Mouse (Mus musculus): ENCODE results near the gene Itpkc.

Gene Itpkc

DNA sequence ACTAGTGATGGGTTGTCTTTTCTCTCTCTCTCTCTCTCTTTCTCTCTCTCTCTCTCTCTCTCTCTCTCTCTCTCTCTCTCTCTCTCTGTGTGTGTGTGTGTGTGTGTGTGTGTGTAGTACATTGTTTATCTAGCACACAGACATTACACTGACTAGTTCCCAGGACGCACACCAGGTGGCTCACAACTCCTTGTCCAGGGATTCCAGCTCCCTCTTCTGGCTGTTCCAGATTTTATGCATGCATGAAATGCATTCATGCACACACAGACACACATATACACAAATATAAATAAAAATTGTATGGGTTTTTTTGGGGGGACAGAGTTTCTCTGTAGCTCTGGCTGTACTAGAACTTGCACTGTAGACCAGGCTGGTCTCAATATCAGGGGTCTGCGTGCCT, 9.1 kb upstream of the Itpkc start:
- in situ Hi-C loops (cut with MboI), result loop anchor here (10.0 kb wide), 1 partner anchor 83 kb away; the partner anchor contains the start of gene Cyp2t4

DNA sequence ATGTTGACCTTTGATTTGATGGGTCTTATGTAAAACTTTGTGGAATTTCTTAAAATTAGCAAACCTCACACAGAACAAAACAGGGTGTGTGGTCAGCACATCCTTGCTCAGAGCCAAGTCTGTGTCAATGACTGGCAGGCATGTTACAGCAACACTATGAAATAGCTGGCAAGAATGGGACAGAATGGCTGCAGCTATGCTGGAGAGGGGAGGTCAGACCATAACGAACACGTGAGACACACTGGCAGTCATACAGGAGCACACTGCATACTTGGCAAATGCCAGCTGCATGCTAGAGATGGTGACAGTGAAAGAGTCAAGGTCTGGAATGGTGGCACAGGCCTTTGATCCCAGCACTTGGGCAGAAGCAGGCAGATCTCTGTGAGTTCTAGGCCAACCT, 7.3 kb upstream of the Itpkc start:
- in situ Hi-C loops (cut with MboI), result loop anchor here (10.0 kb wide), 1 partner anchor 81 kb away; the partner anchor contains the start of gene Cyp2t4

DNA sequence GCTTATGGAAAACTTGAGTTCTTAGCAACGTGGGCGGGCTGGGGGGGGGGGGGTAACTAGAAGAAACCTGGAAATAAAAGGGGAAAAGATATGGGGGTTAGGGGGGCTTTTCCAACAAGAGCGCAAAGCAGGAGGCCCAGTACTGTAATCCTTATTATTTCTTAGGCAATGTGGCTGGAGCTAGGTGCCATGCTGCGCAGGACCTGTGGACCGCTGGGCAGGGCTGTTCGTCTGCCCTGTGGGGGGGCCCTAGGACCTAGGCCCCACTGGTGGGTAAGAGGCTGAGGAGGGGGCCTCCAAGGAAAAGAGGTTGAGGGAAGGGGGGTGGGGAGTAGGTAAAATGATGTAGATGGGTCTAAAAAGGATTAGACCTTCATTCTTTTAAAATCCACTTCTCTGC, 4.8 kb upstream of the Itpkc start:
- in situ Hi-C loops (cut with MboI), result loop anchor here (10.0 kb wide), 1 partner anchor 78 kb away; the partner anchor contains the start of gene Cyp2t4

DNA sequence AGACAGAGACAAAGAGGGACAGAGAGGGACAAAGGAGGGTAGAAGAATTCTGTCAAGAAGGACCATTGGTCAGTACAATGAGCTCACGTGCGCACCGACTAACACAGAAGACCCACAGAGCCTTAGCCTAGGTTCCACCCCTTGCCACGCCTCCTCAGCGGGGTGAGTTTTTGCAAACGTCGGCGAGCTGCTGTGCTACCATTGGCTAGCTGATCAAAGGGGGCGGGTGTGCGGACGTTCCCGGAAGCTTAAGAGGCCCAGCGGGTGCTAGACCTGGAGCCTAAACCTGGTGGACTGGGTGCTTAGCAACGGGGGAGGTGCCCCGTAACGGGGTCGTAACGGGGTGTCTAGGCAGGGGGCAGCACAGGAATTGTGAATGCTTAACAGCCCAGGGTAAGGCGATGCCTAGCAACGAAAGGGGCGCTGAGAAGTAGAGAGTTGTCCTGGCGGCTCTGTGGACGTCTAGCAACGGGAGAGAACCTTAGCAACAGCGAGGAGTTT, 4.4 kb upstream of the Itpkc start, which contains the start of gene Coq8b:
Gene Coq8b, plus strand, starts transcription at position 243 of the 501 bp plus-strand sequence.
- in situ Hi-C loops (cut with MboI), result loop anchor here (10.0 kb wide), 1 partner anchor 78 kb away; the partner anchor contains the start of gene Cyp2t4

DNA sequence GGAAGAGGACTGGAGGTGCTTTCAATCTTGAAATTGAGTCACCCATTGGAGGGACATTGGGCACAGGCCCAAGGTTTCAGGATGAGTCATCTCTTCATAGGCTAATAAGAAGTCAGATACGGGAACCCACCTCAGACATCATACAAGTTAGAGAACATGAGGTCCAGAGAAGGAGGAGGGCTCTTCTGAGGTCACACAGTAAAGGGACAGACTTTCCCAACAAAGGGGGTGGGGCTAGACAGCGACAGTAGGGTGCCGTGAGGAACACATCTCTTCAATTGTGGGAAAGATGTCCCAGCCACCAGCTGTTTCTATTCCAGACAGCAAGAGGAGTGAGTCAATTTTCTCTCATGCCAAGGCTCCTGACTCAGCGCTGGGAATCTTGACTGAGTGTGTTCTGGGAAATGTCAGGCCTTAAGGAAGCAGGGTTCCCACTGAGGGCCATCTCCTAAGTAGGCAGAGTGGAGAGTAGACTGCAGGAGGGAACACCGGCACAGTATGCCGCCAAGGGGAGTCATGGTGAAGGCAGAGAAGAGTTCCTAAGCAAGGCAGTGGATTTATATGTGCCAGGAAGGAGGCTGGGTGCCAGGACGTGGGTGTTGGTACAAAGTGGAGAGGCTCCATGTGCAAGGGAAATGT, 3.4 kb upstream of the Itpkc start:
- in situ Hi-C loops (cut with MboI), result loop anchor here (10.0 kb wide), 1 partner anchor 77 kb away; the partner anchor contains the start of gene Cyp2t4

DNA sequence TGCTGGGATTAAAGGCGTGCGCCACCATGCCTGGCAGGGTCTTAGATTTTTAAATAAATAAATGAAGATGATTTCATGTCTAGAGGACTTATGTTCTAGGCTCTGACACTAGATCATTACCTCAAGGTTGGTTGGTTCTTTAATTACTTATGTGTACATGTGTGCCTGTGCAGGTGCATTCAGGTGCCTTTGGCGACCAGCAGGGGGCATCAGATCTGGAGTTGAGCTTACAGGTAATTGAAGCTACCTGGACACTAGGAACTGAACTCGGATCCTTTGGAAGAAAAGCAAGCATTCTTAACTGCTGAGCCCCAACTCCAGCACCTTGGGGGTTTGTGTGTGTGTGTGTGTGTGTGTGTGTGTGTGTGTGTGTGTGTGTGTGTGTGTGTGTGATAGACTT, 2.3 kb upstream of the Itpkc start:
- in situ Hi-C loops (cut with MboI), result loop anchor here (10.0 kb wide), 1 partner anchor 76 kb away; the partner anchor contains the start of gene Cyp2t4

DNA sequence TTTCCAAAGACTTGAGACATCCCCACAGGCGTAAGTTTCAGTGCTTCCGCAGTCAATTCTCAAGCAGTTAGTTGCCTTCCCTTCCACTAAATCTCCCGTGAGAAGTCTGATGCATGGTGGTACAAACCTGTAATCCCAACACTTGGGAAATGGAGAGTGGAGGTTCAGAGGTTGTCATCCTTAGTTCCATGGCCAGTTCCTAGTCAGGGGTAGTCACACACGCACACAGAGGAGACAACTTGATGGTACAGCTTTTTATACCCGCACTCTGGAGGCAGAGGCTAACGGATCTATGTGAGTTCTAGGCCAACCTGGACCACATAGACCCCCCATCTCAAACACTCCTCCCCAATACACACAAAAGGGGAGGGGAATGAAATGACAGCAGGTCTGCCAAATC, 404 bp upstream of the Itpkc start:
- in situ Hi-C loops (cut with MboI), result no loop called here

DNA sequence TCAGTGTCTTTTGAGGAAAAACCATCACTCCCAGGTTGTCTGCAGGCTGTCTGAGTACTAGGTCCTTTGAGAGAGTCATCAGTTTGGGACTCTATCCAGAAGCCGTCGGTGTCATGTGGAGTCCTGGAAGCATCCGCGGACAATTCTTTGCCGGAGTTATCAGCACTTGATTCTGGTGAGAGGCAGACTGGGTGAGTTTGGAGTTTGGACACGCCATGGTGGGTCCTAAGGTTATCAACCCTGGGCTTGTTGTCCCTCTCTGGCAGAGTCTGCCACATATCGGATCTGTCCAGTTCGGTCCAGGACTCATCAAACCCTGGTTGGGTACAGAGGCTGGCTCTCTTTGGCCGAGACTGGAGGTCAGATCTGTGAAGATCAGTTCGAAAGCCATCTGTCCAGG, 785 bp downstream of the Itpkc start:
- in situ Hi-C loops (cut with MboI), result no loop called here

DNA sequence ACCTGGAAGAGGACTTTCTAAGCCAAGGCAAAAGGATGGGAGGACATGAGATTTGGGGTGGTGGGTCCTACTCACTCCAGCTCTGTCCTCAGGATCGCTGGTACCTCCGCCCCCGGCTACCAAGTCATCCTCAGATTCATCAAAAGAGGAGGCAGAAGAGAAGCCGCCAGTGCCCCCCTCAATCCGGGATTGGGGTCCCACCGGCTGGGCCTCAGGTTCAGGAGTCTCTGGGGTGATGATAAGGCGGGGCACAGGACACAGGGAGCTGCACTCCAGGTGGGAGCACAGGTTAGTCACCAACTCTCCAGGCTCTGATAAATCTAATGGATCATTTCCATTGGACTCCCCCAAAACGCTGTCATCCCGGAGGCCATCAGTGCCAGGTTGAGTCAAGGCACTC, 1.2 kb downstream of the Itpkc start:
- in situ Hi-C loops (cut with MboI), result no loop called here

DNA sequence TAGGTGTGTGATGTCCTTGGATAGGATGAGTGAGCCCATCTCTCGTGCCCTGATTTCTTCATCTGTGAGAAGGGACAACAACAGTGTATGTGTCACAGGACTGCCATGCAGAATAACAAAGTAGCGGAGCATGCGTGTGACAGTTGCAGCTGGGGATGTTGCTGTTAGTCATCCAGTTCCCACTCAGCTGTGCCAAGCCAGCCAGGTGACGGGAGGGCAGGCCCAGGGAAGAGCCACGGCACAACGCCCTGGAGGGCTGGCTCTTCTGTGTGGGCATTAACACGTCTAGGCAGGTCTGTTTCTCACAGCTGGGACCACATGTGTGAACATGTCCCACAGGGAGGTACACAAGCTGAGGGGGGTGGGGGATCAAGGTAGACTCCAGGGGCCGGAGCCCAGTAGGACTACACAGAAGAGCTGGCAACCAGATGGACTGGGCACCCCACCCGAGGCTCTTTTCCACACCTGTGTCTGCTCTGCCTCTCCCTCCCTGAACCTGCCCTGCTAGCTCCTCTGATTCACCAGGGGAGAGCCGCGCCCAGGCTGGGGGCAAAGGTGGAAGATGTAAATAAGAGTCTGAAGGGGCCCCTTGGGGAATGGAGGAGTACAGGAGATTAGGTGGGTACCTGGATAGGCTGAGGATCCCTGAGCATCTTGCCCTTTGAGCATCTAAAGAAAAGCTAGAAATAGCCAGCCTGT, 3.4 kb downstream of the Itpkc start:
- in situ Hi-C loops (cut with MboI), result no loop called here

DNA sequence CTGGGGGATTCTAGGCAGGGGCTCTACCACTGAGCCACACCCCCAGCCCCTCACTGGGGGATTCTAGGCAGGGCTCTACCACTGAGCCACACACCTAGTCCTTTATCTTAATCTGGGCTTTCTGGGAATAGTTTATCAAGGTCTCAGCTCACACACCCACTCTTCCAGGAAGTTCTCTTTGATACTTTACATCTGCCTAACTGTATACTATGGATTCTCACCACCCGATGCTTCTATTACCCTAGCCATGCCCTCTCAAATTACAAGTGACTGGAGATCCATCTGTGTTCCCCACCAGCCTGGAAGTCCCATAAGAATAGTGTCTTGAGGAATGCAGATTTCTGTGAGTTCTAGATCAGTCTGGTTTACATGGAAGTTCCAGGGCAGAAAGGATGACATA, 5.9 kb downstream of the Itpkc start:
- in situ Hi-C loops (cut with MboI), result no loop called here

DNA sequence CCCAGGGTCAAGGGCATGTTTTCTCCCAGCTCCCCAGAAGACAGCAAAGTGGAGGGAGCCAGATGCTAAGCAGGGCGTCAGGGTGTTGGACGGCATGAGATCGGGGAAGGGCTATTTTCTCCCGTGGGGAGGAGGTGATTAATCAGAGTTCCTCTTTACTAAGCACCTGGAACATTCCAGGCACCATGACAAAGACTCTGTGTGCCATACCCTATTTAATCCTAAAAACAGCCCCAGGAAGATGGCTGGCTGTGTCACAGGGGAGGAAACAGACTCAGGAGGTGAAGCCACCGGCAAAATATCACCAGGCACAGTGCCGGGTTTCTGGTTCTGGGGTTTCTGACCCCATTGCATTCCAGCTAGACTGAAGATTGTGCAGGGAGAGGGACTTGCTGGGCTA, 6.5 kb downstream of the Itpkc start:
- in situ Hi-C loops (cut with MboI), result no loop called here

DNA sequence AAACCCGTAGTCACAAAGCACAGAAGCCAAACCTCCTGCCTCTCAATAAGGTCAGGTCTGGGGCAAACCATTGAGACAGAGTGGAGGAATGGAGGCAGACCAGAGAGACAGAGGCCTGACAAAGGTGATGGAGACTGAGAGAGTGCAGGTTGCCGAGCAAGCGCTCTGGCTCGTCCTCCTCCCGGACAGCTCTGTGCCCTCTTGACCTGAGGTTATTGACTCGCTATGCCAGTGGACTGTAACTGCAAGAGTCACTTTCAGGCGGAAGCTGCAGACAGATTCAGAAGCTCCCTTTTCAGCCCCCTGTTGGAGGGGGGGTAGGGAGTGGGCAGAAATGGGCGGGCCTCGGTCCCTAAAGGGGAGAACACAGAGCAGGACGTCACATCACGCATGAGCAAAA, 8.5 kb downstream of the Itpkc start:
- in situ Hi-C loops (cut with MboI), result no loop called here

DNA sequence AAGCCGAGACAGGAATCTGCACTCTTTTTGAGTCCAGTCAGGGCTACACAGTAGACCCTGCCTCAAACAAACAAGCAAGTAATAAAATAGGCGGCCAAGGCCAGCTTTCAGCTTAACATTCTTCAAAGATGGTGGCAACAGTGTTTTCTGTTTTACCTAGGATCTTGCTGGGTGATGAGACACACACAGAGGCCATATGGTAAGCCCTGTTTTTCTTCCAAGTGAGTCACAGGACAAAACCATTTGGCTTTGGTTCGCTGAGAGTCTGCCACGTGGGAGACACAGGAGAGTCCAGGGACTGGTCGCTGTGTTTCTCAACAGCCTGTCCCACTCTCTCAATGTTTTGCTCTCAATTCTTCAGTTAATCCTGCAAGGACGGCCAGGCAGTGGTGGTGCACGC, 9.9 kb downstream of the Itpkc start:
- in situ Hi-C loops (cut with MboI), result no loop called here

DNA sequence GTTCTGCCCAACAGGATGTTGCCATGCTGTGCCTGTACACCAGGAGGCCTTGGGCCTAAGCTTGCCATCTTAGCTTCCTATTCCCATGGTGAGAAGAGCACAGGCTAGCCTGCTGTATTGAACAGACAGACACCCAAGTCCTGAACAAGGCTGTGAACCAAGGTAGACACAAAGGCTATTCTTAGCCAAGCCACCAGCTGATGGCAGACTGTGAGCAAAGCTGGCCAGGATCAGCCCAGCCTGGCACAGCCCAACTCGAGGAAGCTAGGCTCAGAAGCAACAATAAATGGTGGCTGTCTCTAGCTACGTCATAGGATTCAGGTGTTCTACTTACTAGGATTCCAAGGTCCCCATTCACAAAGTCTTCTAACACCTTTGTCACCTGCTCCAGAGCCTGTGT, 15.8 kb downstream of the Itpkc start:
- in situ Hi-C loops (cut with MboI), result no loop called here

DNA sequence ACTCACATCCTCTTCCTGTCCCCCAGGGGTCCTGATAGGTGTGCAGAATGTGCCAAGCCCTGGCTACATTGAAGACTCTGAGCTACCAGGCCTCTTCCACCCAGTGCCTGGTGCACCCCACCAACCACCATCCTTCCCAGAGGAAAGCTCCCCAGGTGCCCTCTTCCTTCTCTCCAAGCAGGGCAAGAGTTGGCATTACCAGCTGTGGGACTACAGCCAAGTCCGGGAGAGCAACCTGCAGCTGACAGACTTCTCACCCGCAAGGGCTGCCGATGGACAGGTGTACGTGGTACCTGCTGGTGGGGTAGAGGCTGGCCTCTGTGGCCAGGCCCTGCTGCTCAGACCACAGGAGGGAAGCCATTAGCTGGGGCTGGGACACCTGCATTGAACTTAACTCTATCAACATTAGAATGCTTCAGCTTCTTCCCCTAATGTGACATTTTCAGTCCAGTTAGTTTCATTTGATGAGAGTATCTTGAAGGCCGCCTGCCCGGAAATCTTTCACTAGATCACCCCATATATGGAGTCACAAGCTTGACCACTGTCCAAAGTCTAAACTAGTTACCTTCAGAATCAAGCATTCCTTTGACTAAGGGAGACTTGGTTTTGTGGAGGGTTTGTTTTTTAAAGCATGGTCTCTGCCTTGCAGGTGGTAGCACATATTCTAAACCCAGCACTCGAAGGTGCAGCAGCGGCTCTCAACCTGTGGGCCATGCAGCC, 24.6 kb downstream of the Itpkc start:
- in situ Hi-C loops (cut with MboI), result no loop called here

DNA sequence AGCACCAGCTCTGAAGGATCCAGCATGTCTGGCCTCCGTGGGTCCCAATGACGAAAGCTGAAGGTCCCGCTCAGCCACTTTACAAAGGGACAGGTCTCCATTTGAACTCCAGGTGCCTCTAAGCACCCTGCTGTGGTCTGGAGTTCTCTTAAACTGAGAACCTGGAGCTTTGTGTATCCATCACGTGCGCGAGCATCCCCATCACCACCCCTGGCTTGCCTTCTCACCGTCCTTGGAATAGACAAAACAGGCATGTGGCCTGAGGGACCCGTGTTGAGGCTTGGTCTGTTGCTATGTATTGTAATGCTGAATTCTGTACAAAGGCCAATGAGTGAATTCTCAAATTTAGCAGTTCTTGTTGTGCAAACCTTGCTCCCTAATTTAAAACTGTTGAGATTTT, 29.7 kb downstream of the Itpkc start:
- in situ Hi-C loops (cut with MboI), result no loop called here

DNA sequence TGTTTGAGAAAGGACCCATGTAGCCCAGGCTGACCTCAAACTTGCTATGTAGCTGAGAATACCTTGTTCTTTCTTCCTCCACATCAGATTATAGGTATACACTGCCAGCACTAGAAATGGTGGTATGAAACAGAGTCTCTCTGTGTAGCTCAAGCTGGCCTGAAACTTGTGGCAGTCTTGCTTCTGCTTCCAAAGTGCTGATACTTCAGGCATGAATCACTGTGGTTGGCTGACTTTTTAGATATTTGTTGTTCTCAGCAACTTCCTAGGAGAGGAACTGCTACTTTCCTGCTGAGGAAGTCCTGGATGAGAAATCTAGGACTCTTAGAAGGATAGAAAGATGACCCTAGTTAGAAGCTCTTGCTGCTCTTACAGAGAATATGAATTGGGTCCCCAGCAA, 30.1 kb downstream of the Itpkc start:
- in situ Hi-C loops (cut with MboI), result no loop called here

DNA sequence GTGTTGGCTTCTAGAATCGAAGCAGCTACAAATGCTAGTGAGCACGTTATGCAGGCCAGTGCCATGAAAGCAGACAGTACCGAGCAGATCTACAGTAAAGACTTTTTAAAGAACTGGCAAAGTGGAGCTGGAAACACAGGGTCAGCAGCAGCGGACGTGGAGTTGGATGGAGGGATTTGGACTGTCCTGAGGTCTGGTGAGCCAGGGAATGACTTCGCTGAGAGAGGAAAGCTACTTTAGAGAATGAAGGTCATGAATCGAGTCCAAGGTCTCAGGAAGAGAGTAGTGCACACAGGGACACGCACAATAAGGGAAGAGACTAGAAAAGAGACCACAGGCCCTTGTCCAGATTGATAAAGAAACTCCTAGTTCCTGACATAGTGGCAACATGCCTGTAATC, 30.8 kb downstream of the Itpkc start:
- in situ Hi-C loops (cut with MboI), result no loop called here

DNA sequence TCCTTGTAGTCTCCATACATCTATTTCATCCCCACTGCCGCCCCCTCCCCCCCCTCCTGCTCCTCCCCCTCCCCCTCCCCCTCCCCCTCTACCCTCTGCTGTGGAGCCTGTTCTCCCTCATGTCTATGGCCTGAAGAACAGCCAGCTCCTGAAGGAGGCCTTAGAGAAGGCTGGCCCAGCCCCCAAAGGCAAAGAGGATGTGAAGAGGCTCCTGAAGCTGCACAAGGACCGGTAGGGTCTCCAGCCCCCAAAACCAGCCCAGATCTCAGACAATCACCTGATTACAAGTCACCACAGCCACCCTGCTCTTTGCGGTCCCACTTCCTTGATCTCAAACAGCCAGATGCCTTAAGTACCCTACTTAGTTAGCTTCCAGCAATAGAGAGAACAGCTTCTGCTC, 31.3 kb downstream of the Itpkc start:
- in situ Hi-C loops (cut with MboI), result no loop called here

DNA sequence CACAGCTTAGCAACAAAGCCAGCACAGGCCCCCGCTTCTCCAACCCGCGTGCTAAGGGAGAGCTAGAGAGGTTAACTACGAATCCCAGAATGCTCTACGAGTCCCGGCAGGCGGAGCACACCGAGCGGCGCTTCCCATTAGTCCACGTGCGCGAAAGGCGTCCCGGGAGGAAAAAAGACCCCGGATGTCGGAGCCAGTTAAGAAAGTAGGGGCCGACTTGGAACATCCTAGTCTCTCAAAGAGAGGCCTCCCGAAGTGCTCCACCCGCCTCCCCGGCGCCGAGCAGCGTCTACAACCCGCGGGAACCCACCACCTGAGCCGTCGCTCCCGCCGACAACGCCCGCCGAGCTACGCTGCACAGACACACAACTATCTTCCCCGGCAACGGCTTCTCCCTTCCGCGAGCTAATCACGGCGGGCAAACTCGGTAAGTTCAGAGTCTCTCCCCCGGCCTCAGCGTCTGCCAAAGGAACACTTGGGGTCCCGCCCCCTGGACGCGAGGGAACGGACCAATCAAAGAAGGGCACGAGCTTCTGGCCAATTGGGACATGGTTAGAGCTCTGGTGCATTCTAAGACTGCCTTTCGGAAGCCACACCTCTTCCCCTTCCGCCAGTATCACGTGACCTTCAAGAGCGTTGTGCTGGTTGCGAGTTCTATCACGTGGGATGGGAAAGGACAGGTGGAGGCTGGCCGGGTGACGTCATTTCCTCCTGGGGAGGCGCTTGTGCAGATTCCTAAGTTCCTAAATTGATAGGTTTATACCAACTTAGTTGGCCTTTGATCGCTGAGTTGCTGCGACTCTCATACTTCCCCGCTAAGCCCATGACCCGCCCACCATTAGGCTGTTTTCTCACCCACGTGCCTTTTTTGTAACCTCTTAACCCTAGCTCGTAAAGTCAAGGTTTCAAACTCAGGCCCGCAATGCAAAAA, 32.5 kb downstream of the Itpkc start, which contains the start of the genes BC024978 and Snrpa:
Gene BC024978, plus strand, starts transcription at position 101 of the 931 bp plus-strand sequence.
Gene Snrpa, minus strand, starts transcription at position 591 of the 931 bp plus-strand sequence.
- in situ Hi-C loops (cut with MboI), result no loop called here
